Mouse (Mus musculus) heart, adult 2 months (tissue): ENCODE data around the gene CN725425. TPM values are rescaled to one million over a fixed set of nuclear protein-coding genes. Genes with fewer than 3 reads are reported as not detected.

ENCODE experiments used
- DNase-seq, 2 experiments: peaks; one replicate each; pipeline ENCODE4 v3.0.0; 2021
- H3K27ac ChIP-seq: fragments of 200-600 bp; 2 replicates; pipeline ENCODE4 v1.8.1; 2022
- H3K27me3 ChIP-seq: fragments of 200-500 bp; 2 replicates; pipeline ENCODE4 v1.6.1; 2012; ENCODE audit warnings: mild to moderate bottlenecking, low read length, inconsistent platforms, mixed read lengths; ENCODE audit not compliant: control insufficient read depth, insufficient read depth
- H3K36me3 ChIP-seq: fragments of 200-500 bp; 2 replicates; pipeline ENCODE4 v1.6.1; 2012; ENCODE audit warnings: low read length, inconsistent platforms; ENCODE audit not compliant: control insufficient read depth, insufficient read depth
- H3K4me1 ChIP-seq: fragments of 200-500 bp; 2 replicates; pipeline ENCODE4 v1.6.1; 2011; ENCODE audit warnings: low read length; ENCODE audit not compliant: control insufficient read depth, insufficient read depth
- H3K4me3 ChIP-seq: fragments of 200-600 bp; 2 replicates; pipeline ENCODE4 v1.8.1; 2022
- H3K79me2 ChIP-seq: fragments of 200-500 bp; replicated peaks from 2 replicates; pipeline ENCODE4 v1.6.1; 2012; ENCODE audit warnings: mild to moderate bottlenecking, inconsistent platforms, low read length, moderate library complexity, mixed read lengths; ENCODE audit not compliant: control insufficient read depth, insufficient read depth
- H3K9ac ChIP-seq: fragments of 200-500 bp; 2 replicates; pipeline ENCODE4 v1.6.1; 2012; ENCODE audit warnings: low read depth, mild to moderate bottlenecking, control low read depth, inconsistent platforms, low read length, mixed read lengths
- CTCF ChIP-seq: fragments of 200-600 bp; IDR thresholded peaks from 2 replicates; pipeline ENCODE4 v1.8.1; 2022; ENCODE audit warnings: antibody characterized with exemption, mild to moderate bottlenecking, moderate library complexity
- EP300 ChIP-seq: fragments of 200-500 bp; IDR thresholded peaks from 2 replicates; pipeline ENCODE4 v1.6.1; 2011; ENCODE audit warnings: low read depth, low read length, control low read depth; ENCODE audit not compliant: insufficient read depth
- POLR2A ChIP-seq: fragments of 200-500 bp; IDR thresholded peaks from 2 replicates; pipeline ENCODE4 v1.6.1; 2011; ENCODE audit warnings: mild to moderate bottlenecking, low read depth, low read length, control low read depth; ENCODE audit not compliant: insufficient read depth
- WGBS: fragments of 180-500 bp; shearing (Covaris S2); methylation state at CpG from one replicate; pipeline ENCODE4 v1.1.7; 2018; 5-methylcytosine and 5-hydroxymethylcytosine counted together
- intact Hi-C: fragments of 180-260 bp; cut with DNase I; formaldehyde crosslinking; loops from one replicate; pipeline ENCODE4 v1.15.1; 2025
- polyA plus RNA-seq: library from polyadenylated mRNA; depleted of rRNA; stranded (reverse); fragments of >200 nt; gene quantifications from 2 replicates; pipeline ENCODE4 v1.2.3, GENCODE M21; 2012
- total RNA-seq, 2 experiments: library from RNA; stranded (reverse); gene quantifications; 2 replicates each; pipeline ENCODE4 v1.2.3; 2021

CN725425 gene
- total and polyA plus RNA-seq, 3 experiments: 0.39 to 1.0 (median 0.82) TPM

DNA sequence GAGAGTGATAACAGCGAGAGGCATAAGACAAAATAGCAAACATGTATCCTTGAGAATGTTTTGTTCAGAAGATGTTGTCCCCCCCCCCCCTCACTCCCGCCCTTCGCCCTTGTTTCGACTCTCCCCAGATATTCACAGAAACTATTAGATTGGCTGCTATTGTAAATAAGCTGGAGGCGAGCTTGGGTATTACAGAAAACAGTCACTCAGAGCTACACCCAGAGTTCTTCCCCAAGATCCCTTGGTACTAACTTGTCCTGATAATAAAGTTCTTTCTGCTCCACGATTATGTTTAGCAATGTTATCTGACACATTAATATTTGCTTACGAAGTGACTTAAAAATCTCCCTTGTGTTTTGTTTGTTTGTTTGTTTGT, 7.1 kb upstream of the CN725425 start:
- peaks cover 3% of the 10 kb centered on the region for H3K36me3 ChIP-seq
- TF ChIP-seq POLR2A (no peak), CTCF (0 out of 2 replicates have a peak, but pooled peaks have one; percentile 13)
- no peaks in the 10 kb centered on the region for H3K27me3 ChIP-seq
- 10% methylated on average over 7 of the region's 7 CpGs for WGBS
- peak overlapping the region; percentile 62 for H3K4me3 ChIP-seq
- intact Hi-C loops: no loop called here
- H3K79me2 ChIP-seq: no peaks in the 10 kb centered on the region
- DNase-seq: no peak
- peak overlapping the region; percentile 65; the same call in 1 of the 2 replicates for H3K9ac ChIP-seq
- peak overlapping the region; percentile 83 for H3K27ac ChIP-seq
- no peaks in the 10 kb centered on the region; the same call in none of the 2 replicates for H3K4me1 ChIP-seq

- no peaks in the 10 kb centered on the region for H3K36me3 ChIP-seq
- no peak for DNase-seq
- H3K79me2 ChIP-seq: no peaks in the 10 kb centered on the region
- no peak overlapping the region for H3K27ac ChIP-seq
- no peaks in the 10 kb centered on the region for H3K27me3 ChIP-seq
- H3K9ac ChIP-seq: no peak overlapping the region
- 83% methylated on average over 1 of the region's 1 CpGs for WGBS
- H3K4me1 ChIP-seq: no peaks in the 10 kb centered on the region
- TF ChIP-seq EP300 (no peak), POLR2A (no peak), CTCF (no peak)
- intact Hi-C loops: no loop called here
- H3K4me3 ChIP-seq: no peak overlapping the region
These were observed 1.5 kb downstream of the CN725425 start for GRCm38 (mm10) chr15:91200833-91201232.

DNA sequence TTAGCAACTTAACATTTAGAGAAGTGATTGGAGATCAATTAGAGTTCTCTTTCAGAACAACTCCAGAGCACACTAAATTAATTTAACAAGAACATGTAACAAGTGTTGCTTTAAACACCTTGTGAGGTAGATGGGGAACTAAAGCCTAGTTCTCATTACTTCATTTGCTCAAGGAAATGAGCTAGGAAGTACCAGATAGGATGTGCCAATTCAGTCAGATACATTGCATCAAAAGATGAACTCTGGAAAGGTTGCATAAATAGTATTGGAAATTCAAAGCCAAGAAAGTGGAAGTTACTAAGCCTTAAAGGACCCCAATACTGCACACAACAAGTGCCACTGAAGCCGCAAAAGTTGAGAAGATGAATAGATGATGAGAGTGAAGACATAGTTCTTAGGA, 3.2 kb downstream of the CN725425 start:
- intact Hi-C loops: no loop called here
- no peak for DNase-seq
- Histone ChIP-seq H3K4me3 (no peak overlapping the region), H3K36me3 (no peaks in the 10 kb centered on the region), H3K27ac (no peak overlapping the region), H3K4me1 (no peaks in the 10 kb centered on the region), H3K27me3 (no peaks in the 10 kb centered on the region), H3K9ac (no peak overlapping the region), H3K79me2 (no peaks in the 10 kb centered on the region)
- 91% methylated on average over 1 of the region's 1 CpGs for WGBS
- TF ChIP-seq CTCF (no peak), EP300 (no peak), POLR2A (no peak)

DNA sequence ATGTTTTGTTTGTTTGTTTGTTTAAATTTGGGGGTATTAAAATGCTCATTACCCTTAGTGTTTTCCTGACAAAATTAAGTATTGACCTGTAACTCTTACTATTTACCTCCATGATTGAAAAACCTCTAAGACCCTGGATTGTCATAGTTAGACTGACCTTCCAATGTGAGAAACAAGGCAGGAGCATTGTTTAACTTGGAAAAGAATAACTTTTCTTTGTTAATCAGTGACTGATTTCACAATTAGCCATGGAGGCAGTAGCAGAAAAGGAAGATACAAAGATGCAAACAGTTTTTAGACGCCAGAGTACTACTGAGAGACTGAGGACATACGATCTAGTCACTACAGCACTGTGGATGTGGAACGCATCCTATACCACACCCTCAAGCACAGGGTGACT, 4.2 kb downstream of the CN725425 start:
- TF ChIP-seq POLR2A: no peak
- no peak for TF ChIP-seq CTCF
- no peak for TF ChIP-seq EP300
- H3K27ac ChIP-seq: no peak overlapping the region
- H3K79me2 ChIP-seq: no peaks in the 10 kb centered on the region
- intact Hi-C loops: no loop called here
- H3K4me3 ChIP-seq: no peak overlapping the region
- no peak for DNase-seq
- WGBS: 84% methylated on average over 3 of the region's 3 CpGs
- H3K4me1 ChIP-seq: no peaks in the 10 kb centered on the region
- no peak overlapping the region for H3K9ac ChIP-seq
- no peaks in the 10 kb centered on the region for H3K27me3 ChIP-seq
- H3K36me3 ChIP-seq: no peaks in the 10 kb centered on the region

- no peak overlapping the region for H3K27ac ChIP-seq
- intact Hi-C loops: no loop called here
- WGBS: 92% methylated on average over 5 of the region's 5 CpGs
- no peaks in the 10 kb centered on the region for H3K27me3 ChIP-seq
- H3K4me1 ChIP-seq: no peaks in the 10 kb centered on the region
- no peak overlapping the region for H3K4me3 ChIP-seq
- H3K9ac ChIP-seq: no peak overlapping the region
- H3K79me2 ChIP-seq: no peaks in the 10 kb centered on the region
- TF ChIP-seq POLR2A: no peak
- TF ChIP-seq EP300: no peak
- no peak for TF ChIP-seq CTCF
- no peaks in the 10 kb centered on the region for H3K36me3 ChIP-seq
- DNase-seq: no peak
These were observed 7.2 kb downstream of the CN725425 start for GRCm38 (mm10) chr15:91206518-91206917.

DNA sequence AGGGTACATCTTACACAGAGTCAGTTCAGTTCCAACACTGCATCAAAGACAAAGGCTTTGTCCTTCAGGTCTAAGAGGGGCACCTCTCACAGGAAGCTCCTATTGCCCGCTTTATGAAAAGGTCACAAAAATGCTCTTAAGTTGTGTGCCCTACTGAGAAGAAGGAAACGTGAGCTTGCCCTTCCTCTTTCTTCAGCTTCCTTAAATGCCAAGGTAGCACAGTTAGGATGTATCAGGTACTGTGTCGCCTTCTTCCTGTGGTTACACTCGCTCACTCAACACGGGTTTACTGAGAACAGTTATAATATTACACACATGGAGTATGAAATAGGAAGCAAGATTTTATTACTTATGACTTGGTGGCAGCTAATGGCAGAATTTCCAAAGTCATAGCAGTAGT, 38.0 kb downstream of the CN725425 start:
- no peaks in the 10 kb centered on the region for H3K27me3 ChIP-seq
- no peaks in the 10 kb centered on the region for H3K4me1 ChIP-seq
- no peak overlapping the region for H3K9ac ChIP-seq
- H3K36me3 ChIP-seq: no peaks in the 10 kb centered on the region
- TF ChIP-seq POLR2A (no peak), CTCF (no peak), EP300 (no peak)
- DNase-seq: no peak
- no peak overlapping the region for H3K27ac ChIP-seq
- H3K79me2 ChIP-seq: no peaks in the 10 kb centered on the region
- intact Hi-C loops: no loop called here
- 77% methylated on average over 5 of the region's 5 CpGs for WGBS
- H3K4me3 ChIP-seq: no peak overlapping the region
